In genomic region chr5:135236571-135236970, GRCm38 (mm10) we compare ENCODE assay signal across 8 mouse cellular contexts. TPM values are rescaled to one million over a fixed set of nuclear protein-coding genes. Genes with fewer than 3 reads are reported as not detected.
A peak's percentile ranks its signal among the peaks of the same experiment; 100 is the strongest.
DNase-seq lines count a peak whose midpoint lies in the region; ATAC-seq and TF ChIP-seq lines count a peak whose summit lies in the region.

No protein-coding gene starts in this region.

- H3K9ac ChIP-seq in midbrain, embryonic 15.5 days, result no peak overlapping the region

- H3K27ac ChIP-seq in midbrain, embryonic 10.5 days (replicated peaks), result no peak overlapping the region
- no peak overlapping the region for H3K27ac ChIP-seq in midbrain, embryonic 15.5 days

- no peaks in the 10 kb centered on the region for H3K27me3 ChIP-seq in midbrain, embryonic 10.5 days (ENCODE audit: low read depth, poor library complexity, severe bottlenecking)
- no peaks in the 10 kb centered on the region for H3K27me3 ChIP-seq in midbrain, embryonic 15.5 days (replicated peaks)
- H3K27me3 ChIP-seq in Patski, result no peaks in the 10 kb centered on the region

- TF ChIP-seq CTCF in Patski (IDR thresholded peaks at IDR 0.05), result peak; percentile 82

- DNase-seq in midbrain, embryonic 10.5 days (ENCODE audit: low spot score), result peak; percentile 64
- no peak for DNase-seq in Patski (ENCODE audit: low read depth, low spot score)
- peak; percentile 69 to 80 for DNase-seq in cerebellum, postnatal 25 days
- DNase-seq in left cerebral cortex, postnatal 10 days (ENCODE audit: extremely low spot score in 1 of 2, low spot score in 2 of 2), result peak; percentile 43 to 65
- DNase-seq in natural killer cell, adult 2 months (ENCODE audit: low spot score in 2 of 2), result peak; percentile 17 to 41

- CTCF ChIA-PET in Patski (lab: Charles Lee), result interaction anchor here (1.1 to 2.6 kb wide), 4 partner anchors 9 to 49 kb away, joined by 3 to 9 read pairs (median 4); no protein-coding TSS in a partner anchor

- 68% methylated on average over 2 of the region's 2 CpGs for WGBS in midbrain, embryonic 10.5 days
- WGBS in midbrain, embryonic 15.5 days, result 41% methylated on average over 2 of the region's 2 CpGs

- POLR2A ChIA-PET in Patski (lab: Charles Lee), result no interaction called here

- H3K4me3 ChIP-seq in midbrain, embryonic 10.5 days, result no peak overlapping the region
- H3K4me3 ChIP-seq in midbrain, embryonic 15.5 days, result no peak overlapping the region

- no peak overlapping the region for H3K4me2 ChIP-seq in midbrain, embryonic 15.5 days

- H3K4me1 ChIP-seq in midbrain, embryonic 10.5 days, result no peaks in the 10 kb centered on the region
- no peaks in the 10 kb centered on the region for H3K4me1 ChIP-seq in midbrain, embryonic 15.5 days

- intact Hi-C loops in left cerebral cortex, postnatal 10 days (cut with DNase I), result loop anchor here (2.0 kb wide), 1 partner anchor 46 kb away; no protein-coding TSS in a partner anchor

- in situ Hi-C loops in Patski (cut with MboI; ENCODE audit: low pct_unique_long_range_greater_than_20kb), result loop anchor here (5.0 kb wide), 1 partner anchor 51 kb away; no protein-coding TSS in a partner anchor

- no peak for ATAC-seq in midbrain, embryonic 15.5 days (replicated peaks)
- no peak for ATAC-seq in Patski
- ATAC-seq in granulocyte monocyte progenitor cell, adult 5-6 weeks (replicated peaks; ENCODE audit: poor library complexity, severe bottlenecking), result peak; percentile 62; the same call in 1 of the 2 replicates
- no peak for ATAC-seq in megakaryocyte, adult 5-6 weeks (ENCODE audit: poor library complexity, severe bottlenecking)

- peaks cover 100% of the 10 kb centered on the region for H3K36me3 ChIP-seq in midbrain, embryonic 10.5 days
- peaks cover 60% of the 10 kb centered on the region for H3K36me3 ChIP-seq in midbrain, embryonic 15.5 days (replicated peaks)

- no peaks in the 10 kb centered on the region for H3K9me3 ChIP-seq in midbrain, embryonic 10.5 days (replicated peaks)
- H3K9me3 ChIP-seq in midbrain, embryonic 15.5 days, result no peaks in the 10 kb centered on the region

RNA-seq across cellular contexts. Expression of gene Fzd9, which starts 14.5 kb away (rescaled TPM):
- 15.5 and 16.0 TPM in 2 replicates for polyA plus RNA-seq in midbrain, embryonic 10.5 days (2016; fragmentation: Nextera tagmentation; extraction: Ambion mirVana)
- polyA plus RNA-seq in midbrain, embryonic 15.5 days (2015; fragmentation: Nextera tagmentation; extraction: Ambion mirVana), result 11.5 and 15.4 TPM in 2 replicates
- 0.39 TPM for polyA plus RNA-seq in Patski (2021)
- total RNA-seq in granulocyte monocyte progenitor cell, adult 5-6 weeks (2014; fragmentation: Nextera tagmentation), result not detected in 2 replicates
- total RNA-seq in granulocyte monocyte progenitor cell, adult 5-6 weeks (2017), result 0.31 TPM in 1 of 2 replicates, not detected in the other
- total RNA-seq in left cerebral cortex, postnatal 10 days (2021), result 1 to 10 TPM; 8.8 to 9.0 TPM
- not detected in 2 replicates for total RNA-seq in megakaryocyte, adult 5-6 weeks (2015)
- total RNA-seq in megakaryocyte, adult 5-6 weeks (2017), result 0.26 TPM in 1 of 2 replicates, not detected in the other

RNA-seq across cellular contexts. Expression of gene Baz1b, which starts 49.5 kb away (rescaled TPM):
- 49.3 and 51.5 TPM in 2 replicates for polyA plus RNA-seq in midbrain, embryonic 10.5 days (2016; fragmentation: Nextera tagmentation; extraction: Ambion mirVana)
- 30.5 and 30.9 TPM in 2 replicates for polyA plus RNA-seq in midbrain, embryonic 15.5 days (2015; fragmentation: Nextera tagmentation; extraction: Ambion mirVana)
- polyA plus RNA-seq in Patski (2021), result 92.8 TPM
- total RNA-seq in granulocyte monocyte progenitor cell, adult 5-6 weeks (2014; fragmentation: Nextera tagmentation), result 121 and 122 TPM in 2 replicates
- 140 and 147 TPM in 2 replicates for total RNA-seq in granulocyte monocyte progenitor cell, adult 5-6 weeks (2017)
- 10 to 100 TPM; 44.6 to 45.7 TPM for total RNA-seq in left cerebral cortex, postnatal 10 days (2021)
- total RNA-seq in megakaryocyte, adult 5-6 weeks (2015), result 66.1 and 71.1 TPM in 2 replicates
- 129 and 134 TPM in 2 replicates for total RNA-seq in megakaryocyte, adult 5-6 weeks (2017)

Comparison
In these comparisons a context has a peak if more than half of its experiments do, and no peak if none do; other contexts are left out.
1. RNA of gene Fzd9, which starts 14.5 kb away (total RNA-seq): 8.8 to 9.0 TPM in left cerebral cortex, postnatal 10 days; 0.31 TPM in granulocyte monocyte progenitor cell, adult 5-6 weeks and 0.26 TPM in megakaryocyte, adult 5-6 weeks; every median in the first group is over 4 times any median in the second.